Mouse (Mus musculus) right cerebral cortex, postnatal 14 days (tissue): ENCODE data around the gene Klhl22.
"Not testable (repeated sequence)": the region's sequence is repeated elsewhere in the genome, so short reads cannot be mapped to it uniquely, and the experiment has no call there.

Experiments
- DNase-seq: peaks from one replicate; pipeline ENCODE4 v3.0.0; 2022

Gene Klhl22

GRCm38 (mm10) chr16:17759344-17759773, at the start of gene Klhl22:
Klhl22 (plus strand) TSS chr16:17759618.
- DNase-seq: peak; percentile 95

- no peak for DNase-seq
Observed at GRCm38 (mm10) chr16:17717791-17718190, 41.6 kb upstream of the Klhl22 start.

GRCm38 (mm10) chr16:17721114-17721808, 38.2 kb upstream of the Klhl22 start:
- DNase-seq: no peak

- DNase-seq: no peak
Observed at GRCm38 (mm10) chr16:17721822-17722460, 37.5 kb upstream of the Klhl22 start.

- peak; percentile 91 for DNase-seq
Observed at GRCm38 (mm10) chr16:17722461-17723324, 36.7 kb upstream of the Klhl22 start.

- DNase-seq: no peak
Observed at GRCm38 (mm10) chr16:17723325-17723626, 36.1 kb upstream of the Klhl22 start.

GRCm38 (mm10) chr16:17724448-17724847, 35.0 kb upstream of the Klhl22 start:
- DNase-seq: no peak

GRCm38 (mm10) chr16:17727179-17727861, 32.1 kb upstream of the Klhl22 start:
- no peak for DNase-seq

GRCm38 (mm10) chr16:17729974-17730373, 29.4 kb upstream of the Klhl22 start:
- no peak for DNase-seq

GRCm38 (mm10) chr16:17732021-17732420, 27.4 kb upstream of the Klhl22 start:
- DNase-seq: no peak

GRCm38 (mm10) chr16:17732431-17732830, 27.0 kb upstream of the Klhl22 start:
- DNase-seq: no peak

GRCm38 (mm10) chr16:17732841-17733340, 26.5 kb upstream of the Klhl22 start, which contains the start of gene Med15:
Med15 (minus strand) TSS chr16:17732891.
- DNase-seq: no peak

GRCm38 (mm10) chr16:17733646-17734045, 25.8 kb upstream of the Klhl22 start:
- no peak for DNase-seq

GRCm38 (mm10) chr16:17734872-17735271, 24.5 kb upstream of the Klhl22 start:
- not testable (repeated sequence) for DNase-seq

GRCm38 (mm10) chr16:17736156-17736555, 23.3 kb upstream of the Klhl22 start:
- DNase-seq: no peak

GRCm38 (mm10) chr16:17740080-17740479, 19.3 kb upstream of the Klhl22 start:
- DNase-seq: no peak

GRCm38 (mm10) chr16:17742810-17743209, 16.6 kb upstream of the Klhl22 start:
- no peak for DNase-seq

- no peak for DNase-seq
Observed at GRCm38 (mm10) chr16:17743279-17743678, 16.1 kb upstream of the Klhl22 start.

- DNase-seq: no peak
Observed at GRCm38 (mm10) chr16:17744536-17744935, 14.9 kb upstream of the Klhl22 start.

GRCm38 (mm10) chr16:17745067-17745466, 14.4 kb upstream of the Klhl22 start:
- no peak for DNase-seq

GRCm38 (mm10) chr16:17753001-17753400, 6.4 kb upstream of the Klhl22 start:
- no peak for DNase-seq

GRCm38 (mm10) chr16:17753686-17754085, 5.7 kb upstream of the Klhl22 start:
- no peak for DNase-seq

- no peak for DNase-seq
Observed at GRCm38 (mm10) chr16:17757756-17758155, 1.7 kb upstream of the Klhl22 start.
